Mouse (Mus musculus) small intestine, adult 2 months (tissue): ENCODE measurements around the gene Havcr1.

Experiments
- CTCF ChIP-seq: fragments of 200-500 bp; IDR thresholded peaks from 2 replicates; pipeline ENCODE4 v1.5.1; 2012; ENCODE audit warnings: low read depth, mild to moderate bottlenecking, control low read depth, inconsistent platforms, low read length, moderate library complexity, mixed read lengths; ENCODE audit not compliant: insufficient replicate concordance, insufficient read length; ENCODE audit errors: extremely low read depth
- POLR2A ChIP-seq: fragments of 200-500 bp; IDR thresholded peaks from 2 replicates; pipeline ENCODE4 v1.6.1; 2012; ENCODE audit warnings: low read depth, mild to moderate bottlenecking, control low read depth, inconsistent platforms, low read length, moderate library complexity

- TF ChIP-seq CTCF = no peak
- TF ChIP-seq POLR2A = no peak
Observed at GRCm38 (mm10) chr11:46776879-46777278, 42.0 kb downstream of the Havcr1 start.
